ENCODE assay signal across 13 mouse cellular contexts in genomic region chr12:55463087-55463486, GRCm38 (mm10). TPM values are rescaled to one million over a fixed set of nuclear protein-coding genes. Genes with fewer than 3 reads are reported as not detected.
DNase-seq lines count a peak whose midpoint lies in the region; ATAC-seq and TF ChIP-seq lines count a peak whose summit lies in the region.
"Had no signal": no experiment of that assay in that cellular context is flagged by ENCODE, and none has a peak within 500 bp of the region (broad histone marks: within the 10 kb centered on the region; RNA-seq: fewer than 3 reads in every experiment).

No protein-coding gene starts in this region.

- no peak for DNase-seq in hindbrain, embryonic 10.5 days (ENCODE audit: low spot score)
- no peak for DNase-seq in hindbrain, postnatal 0 days (ENCODE audit: low spot score)
- DNase-seq in neural tube, embryonic 10.5 days (ENCODE audit: extremely low spot score, low spot score) = no peak
- no peak for DNase-seq in heart, adult 18-20 months
- DNase-seq: embryo, embryonic 11 days; kidney, adult 8-10 months; thymus, postnatal 36 days had no signal

- no peak overlapping the region for H3K4me3 ChIP-seq in hindbrain, embryonic 10.5 days
- H3K4me3 ChIP-seq in hindbrain, postnatal 0 days (ENCODE audit: low read length) = no peak overlapping the region
- no peak overlapping the region for H3K4me3 ChIP-seq in neural tube, embryonic 15.5 days (replicated peaks)
- H3K4me3 ChIP-seq in embryonic facial prominence, embryonic 15.5 days (replicated peaks) = no peak overlapping the region
- no peak overlapping the region for H3K4me3 ChIP-seq in stomach, embryonic 16.5 days (replicated peaks; ENCODE audit: low read length)
- no peak overlapping the region for H3K4me3 ChIP-seq in midbrain, embryonic 16.5 days (ENCODE audit: low read depth, low read length)
- H3K4me3 ChIP-seq: forebrain, embryonic 13.5 days; heart, embryonic 15.5 days had no signal

- H3K4me2 ChIP-seq in hindbrain, postnatal 0 days (ENCODE audit: low read depth, low read length) = no peak overlapping the region
- H3K4me2 ChIP-seq in neural tube, embryonic 15.5 days = no peak overlapping the region
- H3K4me2 ChIP-seq in embryonic facial prominence, embryonic 15.5 days (replicated peaks) = no peak overlapping the region
- H3K4me2 ChIP-seq in stomach, embryonic 16.5 days (ENCODE audit: low read depth, low read length) = no peak overlapping the region
- no peak overlapping the region for H3K4me2 ChIP-seq in midbrain, embryonic 16.5 days (ENCODE audit: low read length)
- H3K4me2 ChIP-seq: forebrain, embryonic 13.5 days; heart, embryonic 15.5 days had no signal

- ATAC-seq in hindbrain, postnatal 0 days = no peak
- no peak for ATAC-seq in neural tube, embryonic 15.5 days (ENCODE audit: low FRiP score)
- no peak for ATAC-seq in embryonic facial prominence, embryonic 15.5 days (ENCODE audit: insufficient number of reproducible peaks, low FRiP score, low TSS enrichment, low read depth)
- no peak for ATAC-seq in stomach, embryonic 16.5 days (ENCODE audit: insufficient read depth, low FRiP score)
- ATAC-seq in midbrain, embryonic 16.5 days = no peak

- peaks cover 12% of the 10 kb centered on the region for H3K27me3 ChIP-seq in hindbrain, embryonic 10.5 days (ENCODE audit: insufficient read depth, poor library complexity, severe bottlenecking)
- no peaks in the 10 kb centered on the region for H3K27me3 ChIP-seq in hindbrain, postnatal 0 days (ENCODE audit: insufficient read depth, low read length)
- no peaks in the 10 kb centered on the region for H3K27me3 ChIP-seq in neural tube, embryonic 15.5 days (replicated peaks)
- H3K27me3 ChIP-seq in embryonic facial prominence, embryonic 15.5 days = no peaks in the 10 kb centered on the region
- H3K27me3 ChIP-seq in stomach, embryonic 16.5 days (ENCODE audit: control insufficient read depth, insufficient read depth, low read length) = no peaks in the 10 kb centered on the region
- no peaks in the 10 kb centered on the region for H3K27me3 ChIP-seq in midbrain, embryonic 16.5 days (ENCODE audit: control insufficient read depth, insufficient read depth, low read depth, low read length)
- H3K27me3 ChIP-seq: forebrain, embryonic 13.5 days; heart, embryonic 15.5 days had no signal

- no peak for TF ChIP-seq CTCF in hindbrain, postnatal 0 days (IDR thresholded peaks at IDR 0.05; ENCODE audit: low read depth)

- H3K9ac ChIP-seq in hindbrain, postnatal 0 days (replicated peaks; ENCODE audit: low read length) = no peak overlapping the region
- no peak overlapping the region for H3K9ac ChIP-seq in neural tube, embryonic 15.5 days (replicated peaks)
- H3K9ac ChIP-seq in embryonic facial prominence, embryonic 15.5 days = no peak overlapping the region
- no peak overlapping the region for H3K9ac ChIP-seq in stomach, embryonic 16.5 days (ENCODE audit: low read length)
- H3K9ac ChIP-seq in midbrain, embryonic 16.5 days (ENCODE audit: low read depth, low read length) = no peak overlapping the region
- H3K9ac ChIP-seq: forebrain, embryonic 13.5 days; heart, embryonic 15.5 days had no signal

- 74% methylated on average over 5 of the region's 5 CpGs for WGBS in hindbrain, embryonic 10.5 days
- 69% methylated on average over 5 of the region's 5 CpGs for WGBS in hindbrain, postnatal 0 days
- WGBS in neural tube, embryonic 15.5 days = 65% methylated on average over 5 of the region's 5 CpGs
- 74% methylated on average over 5 of the region's 5 CpGs for WGBS in embryonic facial prominence, embryonic 15.5 days
- WGBS in stomach, embryonic 16.5 days = 80% methylated on average over 5 of the region's 5 CpGs
- 61% methylated on average over 5 of the region's 5 CpGs for WGBS in midbrain, embryonic 16.5 days

- H3K4me1 ChIP-seq in hindbrain, embryonic 10.5 days (replicated peaks) = peaks cover 50% of the 10 kb centered on the region
- H3K4me1 ChIP-seq in hindbrain, postnatal 0 days (ENCODE audit: insufficient read depth, low read length) = peaks cover 38% of the 10 kb centered on the region
- H3K4me1 ChIP-seq in neural tube, embryonic 15.5 days = peaks cover 41% of the 10 kb centered on the region
- peaks cover 73% of the 10 kb centered on the region for H3K4me1 ChIP-seq in embryonic facial prominence, embryonic 15.5 days
- peaks cover 55% of the 10 kb centered on the region for H3K4me1 ChIP-seq in stomach, embryonic 16.5 days (ENCODE audit: control insufficient read depth, insufficient read depth, low read length)
- peaks cover 19% of the 10 kb centered on the region for H3K4me1 ChIP-seq in midbrain, embryonic 16.5 days (ENCODE audit: control insufficient read depth, insufficient read depth, low read length)

- no peaks in the 10 kb centered on the region for H3K36me3 ChIP-seq in hindbrain, embryonic 10.5 days
- H3K36me3 ChIP-seq in hindbrain, postnatal 0 days (ENCODE audit: insufficient read depth, low read length) = no peaks in the 10 kb centered on the region
- H3K36me3 ChIP-seq in neural tube, embryonic 15.5 days = no peaks in the 10 kb centered on the region
- H3K36me3 ChIP-seq in embryonic facial prominence, embryonic 15.5 days = no peaks in the 10 kb centered on the region
- H3K36me3 ChIP-seq in stomach, embryonic 16.5 days (ENCODE audit: control insufficient read depth, insufficient read depth, low read length) = no peaks in the 10 kb centered on the region
- no peaks in the 10 kb centered on the region for H3K36me3 ChIP-seq in midbrain, embryonic 16.5 days (ENCODE audit: control insufficient read depth, insufficient read depth, low read length)
- H3K36me3 ChIP-seq: heart, embryonic 15.5 days had no signal

- no peaks in the 10 kb centered on the region for H3K9me3 ChIP-seq in hindbrain, embryonic 10.5 days
- no peaks in the 10 kb centered on the region for H3K9me3 ChIP-seq in hindbrain, postnatal 0 days (ENCODE audit: low read length)
- H3K9me3 ChIP-seq in neural tube, embryonic 15.5 days (replicated peaks) = no peaks in the 10 kb centered on the region
- no peaks in the 10 kb centered on the region for H3K9me3 ChIP-seq in embryonic facial prominence, embryonic 15.5 days (replicated peaks)
- H3K9me3 ChIP-seq in stomach, embryonic 16.5 days (replicated peaks; ENCODE audit: control insufficient read depth, low read length) = no peaks in the 10 kb centered on the region
- H3K9me3 ChIP-seq in midbrain, embryonic 16.5 days (replicated peaks; ENCODE audit: control insufficient read depth, low read length, poor library complexity, severe bottlenecking) = no peaks in the 10 kb centered on the region
- H3K9me3 ChIP-seq: forebrain, embryonic 13.5 days; heart, embryonic 15.5 days had no signal

- 0 out of 2 replicates have a peak overlapping the region, but pooled peaks have one; percentile 17 for H3K27ac ChIP-seq in hindbrain, embryonic 10.5 days
- no peak overlapping the region; the same call in 1 of the 2 replicates for H3K27ac ChIP-seq in hindbrain, postnatal 0 days
- peak overlapping the region; percentile 14; the same call in 1 of the 2 replicates for H3K27ac ChIP-seq in neural tube, embryonic 15.5 days (replicated peaks)
- H3K27ac ChIP-seq in embryonic facial prominence, embryonic 15.5 days (replicated peaks) = peak overlapping the region; percentile 85
- 0 out of 2 replicates have a peak overlapping the region, but pooled peaks have one; percentile 85 for H3K27ac ChIP-seq in stomach, embryonic 16.5 days (ENCODE audit: low read length)
- no peak overlapping the region for H3K27ac ChIP-seq in midbrain, embryonic 16.5 days (ENCODE audit: low read length)

RNA-seq across cellular contexts. Expression of gene Nfkbia, which starts 29.4 kb away (rescaled TPM):
- polyA plus RNA-seq in hindbrain, embryonic 10.5 days (2016; fragmentation: Nextera tagmentation; extraction: Ambion mirVana) = 33.8 and 37.1 TPM in 2 replicates
- total RNA-seq in hindbrain, postnatal 0 days (2014; rRNA removed) = 52.4 and 79.0 TPM in 2 replicates
- 81.5 and 86.6 TPM in 2 replicates for polyA plus RNA-seq in hindbrain, postnatal 0 days (2015; fragmentation: Nextera tagmentation; extraction: Ambion mirVana)
- polyA plus RNA-seq in neural tube, embryonic 15.5 days (2015; fragmentation: Nextera tagmentation; extraction: Ambion mirVana) = 60.2 and 92.7 TPM in 2 replicates
- 144 and 152 TPM in 2 replicates for polyA plus RNA-seq in embryonic facial prominence, embryonic 15.5 days (2015; fragmentation: Nextera tagmentation; extraction: Ambion mirVana)
- 86.6 and 93.5 TPM in 2 replicates for polyA plus RNA-seq in stomach, embryonic 16.5 days (2015; fragmentation: Nextera tagmentation; extraction: Ambion mirVana)
- total RNA-seq in heart, adult 18-20 months (2021) = 10 to 100 TPM; 59.5 to 74.3 TPM
- polyA plus RNA-seq in midbrain, embryonic 16.5 days (2015; fragmentation: Nextera tagmentation; extraction: Ambion mirVana) = 55.2 and 64.3 TPM in 2 replicates

Comparison
In these comparisons a context has a peak if more than half of its experiments do, and no peak if none do; other contexts are left out.
1. H3K27ac ChIP-seq: peak in hindbrain, embryonic 10.5 days (single experiment), neural tube, embryonic 15.5 days (single experiment), embryonic facial prominence, embryonic 15.5 days (single experiment) and stomach, embryonic 16.5 days (single experiment); none in hindbrain, postnatal 0 days (single experiment) and midbrain, embryonic 16.5 days (single experiment).